Mouse (Mus musculus): ENCODE measurements around the gene Crb2.

Crb2 gene

DNA sequence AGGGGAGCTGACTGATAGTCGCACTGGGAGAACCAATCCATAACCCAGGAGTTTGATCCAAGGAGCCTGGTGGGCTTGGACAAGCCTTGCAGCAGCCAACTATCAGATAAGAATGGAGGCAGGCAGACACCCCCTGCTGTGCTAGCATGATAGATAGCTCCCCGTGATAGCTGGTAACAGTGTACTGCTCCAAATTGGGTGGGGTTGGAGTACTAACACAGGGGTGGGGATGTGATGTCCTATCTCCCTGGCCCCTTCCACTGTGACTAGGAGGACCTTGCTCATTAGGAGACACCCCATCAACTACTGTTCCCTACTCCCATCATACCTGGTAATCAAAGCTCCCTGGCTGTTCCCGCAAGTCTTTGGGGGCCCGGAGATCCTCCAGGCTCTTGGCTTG lies 25.6 kb downstream of the Crb2 start:
- DNase-seq (ENCODE audit: low spot score), result no peak

DNA sequence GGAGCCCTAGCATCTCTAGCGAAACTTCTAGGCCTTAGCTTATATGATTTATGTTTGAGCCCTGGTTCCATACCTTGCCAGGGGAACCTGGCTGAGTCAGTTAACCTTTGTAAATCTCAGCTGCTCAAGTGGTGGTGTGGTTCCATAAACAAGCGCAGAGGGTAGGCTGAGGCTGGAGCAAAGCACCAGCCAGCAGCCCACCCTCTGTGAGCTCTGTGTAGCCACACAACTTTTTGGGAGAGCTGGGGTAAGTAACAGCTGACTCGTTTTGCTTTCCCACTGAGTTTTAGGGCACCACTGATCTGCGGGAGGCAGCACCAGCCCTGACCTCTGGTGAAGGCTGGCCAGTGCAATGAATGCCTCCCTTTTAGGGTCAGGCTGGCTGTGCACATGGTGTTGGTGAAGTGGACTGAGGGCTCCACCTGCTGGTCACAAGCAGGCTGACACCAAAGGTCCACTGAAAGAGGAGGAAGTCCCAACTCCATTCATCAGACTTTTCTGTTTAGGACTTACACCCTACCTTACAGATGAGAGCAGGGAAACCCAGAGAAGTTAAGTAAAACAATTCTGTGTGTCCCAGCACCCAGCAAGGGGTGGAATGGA lies 26.7 kb downstream of the Crb2 start:
- peak; percentile 54 for DNase-seq (ENCODE audit: low spot score)

DNA sequence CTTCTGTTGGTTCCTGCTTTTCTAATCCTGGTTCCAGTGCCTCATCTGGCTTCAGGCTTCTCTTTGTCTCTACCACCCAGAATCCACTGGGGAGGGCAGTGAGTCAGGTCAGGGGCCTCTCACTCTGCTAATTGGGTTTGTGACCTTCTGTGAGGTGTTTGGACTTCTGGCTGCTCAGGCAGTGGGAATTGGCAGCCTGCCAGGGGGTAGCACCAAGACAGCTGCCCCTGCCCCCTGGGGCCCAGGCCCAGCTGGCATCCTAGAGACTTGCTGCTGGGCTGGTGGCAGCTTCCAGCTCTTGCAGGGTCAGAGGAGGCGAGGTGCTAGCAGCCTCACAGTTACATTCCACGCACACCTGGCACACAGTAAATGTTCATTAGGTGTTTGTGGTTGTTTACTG lies 35.6 kb downstream of the Crb2 start:
- no peak for DNase-seq (ENCODE audit: low spot score)

GRCm38 (mm10) chr2:37812401-37812800 lies 36.4 kb downstream of the Crb2 start:
- no peak for DNase-seq (ENCODE audit: low spot score)

DNA sequence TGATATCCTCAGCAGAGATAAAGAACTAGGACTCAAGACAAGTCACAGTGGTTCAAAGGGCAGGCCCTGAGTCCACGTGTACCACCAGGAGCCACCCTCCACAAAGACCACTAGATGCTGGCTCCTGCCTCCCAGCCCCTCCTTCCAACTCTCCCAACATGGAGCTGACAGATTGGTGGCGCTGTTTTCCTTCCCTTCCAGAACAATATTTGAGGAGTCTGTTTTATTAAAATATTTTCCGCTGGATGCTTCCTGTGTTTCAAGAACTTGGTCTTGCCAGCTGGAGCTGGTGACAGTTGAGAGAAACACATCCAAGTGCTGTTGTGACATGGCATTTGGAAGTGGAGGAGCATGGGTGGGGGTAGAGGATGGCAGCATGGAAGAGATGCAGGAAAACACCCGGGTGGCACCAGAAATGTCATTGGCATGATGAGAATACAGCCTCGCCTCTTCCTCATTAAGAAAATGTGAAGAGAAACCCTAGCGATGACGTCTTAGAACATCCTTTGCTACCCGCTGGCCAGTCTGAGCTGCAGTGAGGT lies 38.8 kb downstream of the Crb2 start:
- DNase-seq (ENCODE audit: low spot score), result no peak

DNA sequence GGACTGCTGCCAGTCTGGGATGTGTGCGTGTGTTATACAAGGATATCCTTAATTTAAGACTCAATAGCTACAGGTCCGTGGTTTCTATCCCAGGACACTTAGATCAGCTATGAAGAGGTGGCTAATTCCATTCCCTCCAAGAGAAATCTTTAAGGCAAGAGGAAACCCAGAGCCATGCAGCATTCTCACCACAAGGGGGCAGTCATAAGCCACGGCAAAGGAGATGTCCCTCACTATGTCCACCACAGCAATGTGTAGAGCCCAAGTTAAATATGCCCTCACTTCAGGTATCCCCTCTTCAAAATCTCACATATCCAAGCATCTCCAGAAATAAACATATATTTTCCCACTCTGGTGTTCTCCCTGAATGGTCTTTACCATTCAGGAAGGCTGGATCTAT lies 39.6 kb downstream of the Crb2 start:
- DNase-seq (ENCODE audit: low spot score), result peak; percentile 69

- DNase-seq (ENCODE audit: low spot score), result no peak
Measured at GRCm38 (mm10) chr2:37818761-37819525, 42.9 kb downstream of the Crb2 start.

DNA sequence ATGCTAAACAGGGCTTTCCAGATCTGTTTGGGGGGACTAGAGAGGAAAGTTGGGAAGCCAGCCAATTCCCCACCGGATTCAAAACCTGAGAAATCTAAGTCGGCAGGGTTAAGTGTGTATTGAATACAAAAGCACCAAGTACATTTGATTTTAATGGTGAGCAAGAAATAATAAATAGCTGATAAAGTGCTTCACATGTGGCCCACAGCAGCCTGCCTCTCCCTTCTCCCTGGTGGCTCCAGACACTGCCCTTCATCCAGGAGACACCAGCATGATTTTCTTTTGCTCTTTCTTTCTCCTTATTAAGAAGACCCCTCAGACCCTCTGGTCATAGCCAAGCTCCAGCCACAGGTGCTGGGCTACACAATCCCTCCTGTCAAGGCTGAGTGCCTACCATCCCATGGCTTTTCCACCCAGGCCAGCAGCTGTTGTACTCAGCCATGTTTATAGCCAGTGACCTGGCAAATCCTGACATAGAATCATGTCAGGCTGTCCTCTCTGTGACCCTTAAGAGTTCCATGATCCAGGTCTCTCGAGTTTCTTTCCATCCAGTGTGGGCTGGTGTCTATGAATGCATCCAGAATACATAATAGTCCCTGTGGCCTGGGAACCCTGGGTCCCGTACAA lies 43.6 kb downstream of the Crb2 start:
- DNase-seq (ENCODE audit: low spot score), result no peak

DNA sequence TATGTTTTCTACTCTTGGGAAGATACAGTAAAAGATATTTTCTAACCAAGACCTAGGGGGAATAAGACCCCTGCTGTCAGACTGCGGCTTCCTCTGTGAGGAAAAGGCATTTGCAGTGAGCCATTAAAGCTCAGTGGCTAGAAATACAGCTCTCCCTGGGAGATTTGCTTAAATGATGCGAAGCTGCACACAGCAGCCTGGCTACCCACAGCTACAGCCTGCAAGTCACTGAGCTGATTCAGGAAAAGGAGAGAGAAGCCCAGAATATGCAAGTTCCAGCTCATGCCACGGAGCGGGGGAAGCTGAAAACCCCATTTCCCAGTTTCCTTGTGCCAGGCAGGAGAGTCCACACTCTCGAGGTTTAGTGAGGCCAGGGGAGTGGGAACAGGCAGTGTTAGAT lies 46.1 kb downstream of the Crb2 start:
- DNase-seq (ENCODE audit: low spot score), result no peak

DNA sequence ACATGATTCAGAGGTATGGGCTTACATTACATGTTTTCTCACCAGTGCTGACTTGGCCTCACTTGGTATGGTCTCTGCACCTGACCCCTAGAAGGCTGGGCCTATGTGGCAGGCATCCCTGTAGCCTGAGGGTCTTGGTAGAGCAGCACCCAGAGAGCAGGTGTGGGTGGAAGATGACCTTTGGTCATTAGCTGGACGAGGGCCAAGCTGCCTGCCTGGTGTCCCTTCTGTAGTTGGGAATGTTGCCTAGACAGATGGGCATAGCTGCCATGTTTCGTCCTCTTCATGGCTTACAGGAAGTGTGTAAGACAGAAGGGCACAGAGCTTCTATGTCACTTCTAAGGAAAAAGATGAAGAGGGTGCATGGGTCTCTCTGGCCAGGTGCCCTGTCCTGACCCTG lies 47.8 kb downstream of the Crb2 start:
- DNase-seq (ENCODE audit: low spot score), result no peak

DNA sequence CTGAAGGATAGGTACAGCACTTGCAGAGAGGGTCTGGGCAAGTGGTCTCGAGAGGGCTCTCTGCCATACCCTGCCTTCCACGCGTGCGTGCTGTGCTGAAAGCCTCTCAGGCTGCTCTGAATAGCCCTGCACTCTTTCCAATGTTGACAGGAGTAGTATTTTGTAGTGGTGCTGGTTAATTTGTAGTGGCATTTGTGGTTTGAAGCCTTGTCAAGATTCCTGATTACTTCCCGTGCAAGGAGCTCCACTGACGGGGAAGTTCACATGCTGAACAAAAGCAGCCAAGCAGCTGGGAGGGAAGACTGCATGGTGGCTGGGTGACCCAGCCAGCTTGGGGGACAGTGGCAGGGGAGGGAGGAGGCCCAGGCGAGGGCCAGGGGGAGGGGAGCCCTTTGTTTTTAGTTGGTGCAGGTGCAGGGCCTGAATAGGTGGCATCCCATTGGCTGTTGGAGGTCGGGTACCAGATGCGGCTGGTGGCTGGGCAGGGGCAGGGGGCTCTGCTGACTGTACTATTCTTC lies 53.8 kb downstream of the Crb2 start:
- DNase-seq (ENCODE audit: low spot score), result no peak

DNA sequence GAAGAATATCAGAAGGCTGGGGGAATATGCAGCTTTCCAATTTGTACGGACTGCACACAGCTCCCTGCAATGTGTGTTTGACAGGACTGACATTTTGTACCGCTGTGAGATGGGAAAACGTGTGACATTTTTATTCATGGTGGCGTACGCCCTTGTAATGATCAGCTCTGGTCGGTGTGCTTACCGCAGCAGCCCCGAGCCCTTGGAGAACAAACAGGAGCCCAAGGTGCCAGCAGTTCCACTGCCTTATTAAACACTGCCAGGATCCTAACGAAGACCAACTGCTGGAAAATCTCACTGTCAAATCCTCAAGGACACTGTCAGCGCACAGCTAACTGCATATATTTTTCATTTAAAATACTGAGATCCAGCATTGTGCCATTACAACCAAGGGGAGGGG lies 56.2 kb downstream of the Crb2 start:
- no peak for DNase-seq (ENCODE audit: low spot score)

- DNase-seq (ENCODE audit: low spot score), result no peak
Measured at GRCm38 (mm10) chr2:37836926-37837325, 60.9 kb downstream of the Crb2 start.

GRCm38 (mm10) chr2:37837542-37837941 lies 61.5 kb downstream of the Crb2 start:
- no peak for DNase-seq (ENCODE audit: low spot score)

DNA sequence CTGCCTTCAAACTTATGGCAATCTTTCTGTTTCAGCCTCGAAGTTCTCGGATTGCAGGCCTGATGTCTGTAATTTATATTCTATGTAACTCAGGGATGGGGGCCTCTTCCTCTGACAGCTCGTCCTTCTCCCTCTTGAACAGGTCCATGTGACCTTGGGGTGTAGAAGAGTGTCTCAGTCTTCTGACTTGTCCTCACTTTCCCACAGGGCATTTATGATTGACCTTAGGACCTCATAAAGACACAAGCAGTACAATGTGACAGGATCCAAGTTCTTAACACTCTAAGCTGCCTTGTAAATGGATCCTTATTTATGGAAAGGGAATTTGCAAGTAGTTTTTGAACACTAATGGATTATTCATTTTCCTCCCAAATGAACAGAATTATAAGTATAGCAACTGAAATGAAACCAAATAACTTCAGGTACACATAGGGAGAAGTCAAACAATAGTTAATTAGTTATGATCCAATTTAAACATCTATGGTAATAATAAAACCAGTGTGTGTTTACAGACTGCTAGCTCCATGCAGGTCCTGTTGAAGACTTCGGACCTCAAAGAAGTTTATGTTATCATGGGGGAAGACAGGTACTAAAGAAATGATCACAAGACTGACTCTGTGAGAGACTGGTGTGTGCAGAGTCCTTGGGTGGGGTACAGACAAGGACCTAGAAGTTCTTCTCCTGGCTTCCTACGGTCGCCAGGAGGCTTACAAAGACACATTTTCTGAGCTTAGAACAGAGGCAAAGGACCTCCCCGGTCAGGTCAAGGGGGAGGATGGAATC lies 62.3 kb downstream of the Crb2 start:
- DNase-seq (ENCODE audit: low spot score), result no peak

DNA sequence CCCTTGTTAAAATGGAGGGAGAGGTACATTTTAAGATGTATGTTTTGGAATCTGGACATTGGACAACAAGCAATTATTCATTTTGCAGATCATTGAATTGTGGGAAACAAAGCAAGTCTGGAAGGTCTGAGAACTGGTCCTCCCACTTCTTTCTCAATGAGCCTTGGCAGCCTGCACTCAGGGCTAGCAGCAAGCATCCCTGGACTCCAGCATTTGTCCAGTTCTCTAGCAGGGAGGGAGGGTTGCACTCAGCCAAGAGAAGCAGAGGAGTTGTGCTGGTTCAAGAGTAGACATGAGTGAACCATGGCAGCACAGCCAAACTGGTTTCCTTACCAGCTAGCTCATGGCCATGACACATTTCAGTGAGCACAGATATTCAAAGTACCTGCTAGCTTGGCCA lies 63.9 kb downstream of the Crb2 start:
- DNase-seq (ENCODE audit: low spot score), result no peak

DNA sequence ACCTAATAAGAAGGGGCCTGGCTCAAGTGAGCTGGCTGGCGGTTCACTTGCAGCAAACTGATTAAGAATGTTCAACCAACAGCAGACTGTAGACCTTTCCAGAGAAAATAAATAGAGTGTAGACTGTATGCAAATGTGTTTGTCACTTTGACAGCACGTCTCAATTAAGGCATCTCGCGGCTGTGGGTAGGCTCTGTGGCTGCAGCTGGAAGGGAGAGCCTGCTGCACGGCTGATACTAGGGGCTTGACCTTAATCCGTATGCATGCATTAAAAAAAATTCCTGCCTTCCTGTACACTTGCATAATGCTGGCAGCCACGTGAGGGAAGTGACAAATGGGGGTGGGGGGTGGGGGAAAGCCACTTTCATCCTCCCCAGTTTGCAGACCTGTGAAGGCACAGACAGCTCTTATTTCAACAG lies 66.1 kb downstream of the Crb2 start:
- no peak for DNase-seq (ENCODE audit: low spot score)

DNA sequence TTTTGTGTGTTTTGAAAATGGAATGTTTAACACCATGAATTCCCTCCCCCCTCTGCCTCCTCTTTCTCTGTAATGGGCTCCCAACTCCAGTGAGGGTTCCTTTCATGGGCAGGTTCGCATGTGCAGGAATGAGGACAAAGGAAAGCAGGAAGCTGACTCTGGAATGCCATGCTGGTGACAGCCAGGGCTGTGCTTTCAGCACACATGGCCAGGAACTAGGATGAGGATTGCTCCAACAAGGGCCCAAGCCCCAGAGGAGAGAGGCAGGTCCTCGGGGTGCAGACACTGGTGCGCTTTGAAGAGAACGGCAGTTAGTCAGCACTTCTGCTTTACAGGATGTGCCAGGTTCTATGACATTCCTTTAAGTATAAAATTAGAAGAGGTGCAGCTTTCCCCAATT lies 66.7 kb downstream of the Crb2 start:
- DNase-seq (ENCODE audit: low spot score), result no peak
